Comparison of ENCODE assay signal across 8 mouse cellular contexts in genomic region chr12:100778934-100779865, GRCm38 (mm10). TPM values are rescaled to one million over a fixed set of nuclear protein-coding genes. Genes with fewer than 3 reads are reported as not detected.
A peak's percentile ranks its signal among the peaks of the same experiment; 100 is the strongest.
DNase-seq lines count a peak whose midpoint lies in the region; ATAC-seq lines count a peak whose summit lies in the region.

Dglucy (plus strand) TSS chr12:100779057.

- ATAC-seq in liver, embryonic 11.5 days (replicated peaks; ENCODE audit: low FRiP score), result no peak
- ATAC-seq in embryonic facial prominence, embryonic 12.5 days (ENCODE audit: insufficient number of reproducible peaks, insufficient read depth, low FRiP score, low TSS enrichment), result peak; percentile 88
- ATAC-seq in midbrain, embryonic 14.5 days (ENCODE audit: low FRiP score, low TSS enrichment), result peak; percentile 93

- H3K9me3 ChIP-seq in liver, embryonic 11.5 days (ENCODE audit: control insufficient read depth, low read length), result no peaks in the 10 kb centered on the region
- H3K9me3 ChIP-seq in embryonic facial prominence, embryonic 12.5 days, result no peaks in the 10 kb centered on the region
- no peaks in the 10 kb centered on the region for H3K9me3 ChIP-seq in midbrain, embryonic 14.5 days (ENCODE audit: control insufficient read depth, low read length)

- H3K9ac ChIP-seq in liver, embryonic 11.5 days (ENCODE audit: low read depth, low read length), result no peak within 1 kb of the TSS
- peak within 1 kb of the TSS; percentile 44 for H3K9ac ChIP-seq in embryonic facial prominence, embryonic 12.5 days
- no peak within 1 kb of the TSS; the same call in 1 of the 2 replicates for H3K9ac ChIP-seq in midbrain, embryonic 14.5 days (replicated peaks; ENCODE audit: low read length)

- H3K4me2 ChIP-seq in liver, embryonic 11.5 days, result no peak within 1 kb of the TSS
- peak within 1 kb of the TSS; percentile 42 for H3K4me2 ChIP-seq in embryonic facial prominence, embryonic 12.5 days (replicated peaks)
- peak within 1 kb of the TSS; percentile 38 for H3K4me2 ChIP-seq in midbrain, embryonic 14.5 days (ENCODE audit: low read length)

- DNase-seq in liver, result peak; percentile 42
- DNase-seq in liver, embryonic 11.5 days (ENCODE audit: low spot score), result no peak
- DNase-seq in heart, adult 18-20 months, result peak; percentile 96 to 97
- peak; percentile 93 for DNase-seq in kidney, adult 18-20 months
- DNase-seq in left cerebral cortex, postnatal 4 days, result peak; percentile 95
- peak; percentile 87 for DNase-seq in midbrain, embryonic 14.5 days
- DNase-seq in spleen, postnatal 14 days (ENCODE audit: low spot score in 2 of 2), result peak; percentile 35 to 54

- H3K27ac ChIP-seq in liver, embryonic 11.5 days (ENCODE audit: low read depth, low read length), result no peak within 1 kb of the TSS
- peak within 1 kb of the TSS; percentile 61 for H3K27ac ChIP-seq in embryonic facial prominence, embryonic 12.5 days
- peak within 1 kb of the TSS; percentile 75 for H3K27ac ChIP-seq in midbrain, embryonic 14.5 days (replicated peaks; ENCODE audit: low read depth, low read length)

- no peaks in the 10 kb centered on the region for H3K36me3 ChIP-seq in liver, embryonic 11.5 days (ENCODE audit: control insufficient read depth, insufficient read depth, low read length)
- no peaks in the 10 kb centered on the region for H3K36me3 ChIP-seq in embryonic facial prominence, embryonic 12.5 days
- no peaks in the 10 kb centered on the region for H3K36me3 ChIP-seq in midbrain, embryonic 14.5 days (ENCODE audit: control insufficient read depth, insufficient read depth, low read length)

- H3K27me3 ChIP-seq in liver, embryonic 11.5 days (replicated peaks; ENCODE audit: control insufficient read depth, insufficient read depth, low read length), result no peaks in the 10 kb centered on the region
- H3K27me3 ChIP-seq in embryonic facial prominence, embryonic 12.5 days, result no peaks in the 10 kb centered on the region
- no peaks in the 10 kb centered on the region for H3K27me3 ChIP-seq in midbrain, embryonic 14.5 days (ENCODE audit: control insufficient read depth, insufficient read depth, low read length)

- H3K4me3 ChIP-seq in liver, embryonic 11.5 days (ENCODE audit: low read depth, low read length), result no peak within 1 kb of the TSS
- H3K4me3 ChIP-seq in embryonic facial prominence, embryonic 12.5 days, result peak within 1 kb of the TSS; percentile 31
- H3K4me3 ChIP-seq in midbrain, embryonic 14.5 days (replicated peaks; ENCODE audit: low read depth, low read length), result 0 out of 2 replicates have a peak within 1 kb of the TSS, but pooled peaks have one; percentile 13

- intact Hi-C loops in left cerebral cortex, postnatal 4 days (cut with DNase I), result no loop called here

- H3K4me1 ChIP-seq in liver, embryonic 11.5 days (replicated peaks; ENCODE audit: control insufficient read depth, insufficient read depth, low read length), result no peaks in the 10 kb centered on the region
- peaks cover 13% of the 10 kb centered on the region; the same call in 1 of the 2 replicates for H3K4me1 ChIP-seq in embryonic facial prominence, embryonic 12.5 days
- H3K4me1 ChIP-seq in midbrain, embryonic 14.5 days (ENCODE audit: control insufficient read depth, insufficient read depth, low read length), result peaks cover 11% of the 10 kb centered on the region; the same call in 1 of the 2 replicates

- WGBS in liver, embryonic 11.5 days, result 73% methylated on average over 12 of the region's 12 CpGs
- 26% methylated on average over 12 of the region's 12 CpGs for WGBS in embryonic facial prominence, embryonic 12.5 days
- WGBS in midbrain, embryonic 14.5 days, result 36% methylated on average over 12 of the region's 12 CpGs

RNA-seq across cellular contexts. Expression of gene Dglucy, which starts in this region (rescaled TPM):
- polyA plus RNA-seq in liver, embryonic 11.5 days (2014; fragmentation: Nextera tagmentation; extraction: Ambion mirVana), result 0.14 and 0.38 TPM in 2 replicates
- polyA plus RNA-seq in embryonic facial prominence, embryonic 12.5 days (2016; fragmentation: Nextera tagmentation; extraction: Ambion mirVana), result 1.7 and 2.2 TPM in 2 replicates
- total RNA-seq in heart, adult 18-20 months (2021), result 10 to 100 TPM; 50.6 to 61.7 TPM
- 1 to 10 TPM; 5.0 to 5.3 TPM for total RNA-seq in left cerebral cortex, postnatal 4 days (2021)
- 1.7 and 1.9 TPM in 2 replicates for polyA plus RNA-seq in midbrain, embryonic 14.5 days (2014; fragmentation: Nextera tagmentation; extraction: Ambion mirVana)

Comparison
In these comparisons a context has a peak if more than half of its experiments do, and no peak if none do; other contexts are left out.
1. RNA of gene Dglucy (total RNA-seq): 50.6 to 61.7 TPM in heart, adult 18-20 months; 5.0 to 5.3 TPM in left cerebral cortex, postnatal 4 days; every median in the first group is over 4 times any median in the second.